Mouse (Mus musculus): Measurements from ENCODE around the gene Rbm47.
"Not testable (repeated sequence)": the region's sequence is repeated elsewhere in the genome, so short reads cannot be mapped to it uniquely, and the experiment has no call there.

The Rbm47 gene

DNA sequence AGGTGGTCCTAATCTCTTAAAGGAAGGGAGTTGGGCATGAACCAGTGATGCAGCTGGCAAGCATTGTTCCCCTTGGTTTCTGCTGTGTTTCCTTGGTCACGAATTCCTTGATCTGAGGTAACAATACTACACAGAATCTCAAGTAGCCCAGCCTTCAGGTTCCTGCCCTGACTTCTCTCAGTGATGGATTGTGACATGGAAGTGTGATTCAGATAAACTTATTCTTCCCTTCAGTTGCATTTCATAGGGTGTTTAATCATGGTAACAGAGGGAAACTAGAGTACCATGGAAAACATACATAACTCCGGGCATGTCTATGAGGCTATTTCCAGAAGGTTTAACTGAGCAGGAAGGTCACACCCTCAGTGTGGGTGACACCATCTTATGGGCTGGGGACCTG lies at the start of gene Rbm47:
Gene Rbm47 (minus strand): TSS at position 101 of the 400 bp plus-strand sequence.
- DNase-seq (ENCODE audit: low spot score), result no peak

DNA sequence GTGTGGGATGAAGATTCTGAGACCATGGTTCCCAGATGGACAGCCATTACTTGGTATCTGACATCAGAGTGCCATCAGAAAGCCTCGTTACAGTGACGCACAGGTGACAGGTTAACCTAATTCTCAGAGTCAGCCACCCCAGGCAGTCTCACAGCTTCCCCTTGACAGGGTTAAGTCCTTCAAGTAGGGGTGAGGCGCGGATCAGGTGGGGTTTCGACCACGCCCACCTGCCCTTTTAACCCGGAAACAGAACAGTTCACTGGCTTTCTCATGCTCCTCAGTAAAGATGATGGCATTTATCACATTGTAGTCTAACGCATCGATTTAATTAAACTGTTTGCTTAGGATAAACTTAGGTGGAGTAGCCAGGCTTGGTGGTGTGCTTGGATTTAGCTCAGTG lies 47.7 kb upstream of the Rbm47 start:
- DNase-seq (ENCODE audit: low spot score), result no peak

DNA sequence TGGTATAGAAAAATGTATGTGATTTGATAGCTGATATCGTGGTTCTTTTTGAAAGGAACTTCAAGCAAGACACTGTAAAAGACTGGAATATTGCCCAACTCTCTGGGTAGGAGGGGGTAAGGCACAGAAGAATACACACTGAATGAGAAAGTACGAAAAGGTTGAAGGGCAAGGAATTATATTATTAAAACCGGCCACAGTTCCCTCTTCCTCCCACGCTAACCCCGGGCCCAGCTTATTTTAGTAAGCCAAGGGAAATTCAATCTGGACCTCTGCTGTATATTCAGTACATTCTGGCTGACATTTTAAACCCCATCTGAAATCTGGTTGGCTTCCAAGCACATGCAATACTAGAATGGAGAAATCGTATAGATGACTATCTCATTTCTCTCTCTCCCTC lies 46.8 kb upstream of the Rbm47 start:
- DNase-seq (ENCODE audit: low spot score), result no peak

DNA sequence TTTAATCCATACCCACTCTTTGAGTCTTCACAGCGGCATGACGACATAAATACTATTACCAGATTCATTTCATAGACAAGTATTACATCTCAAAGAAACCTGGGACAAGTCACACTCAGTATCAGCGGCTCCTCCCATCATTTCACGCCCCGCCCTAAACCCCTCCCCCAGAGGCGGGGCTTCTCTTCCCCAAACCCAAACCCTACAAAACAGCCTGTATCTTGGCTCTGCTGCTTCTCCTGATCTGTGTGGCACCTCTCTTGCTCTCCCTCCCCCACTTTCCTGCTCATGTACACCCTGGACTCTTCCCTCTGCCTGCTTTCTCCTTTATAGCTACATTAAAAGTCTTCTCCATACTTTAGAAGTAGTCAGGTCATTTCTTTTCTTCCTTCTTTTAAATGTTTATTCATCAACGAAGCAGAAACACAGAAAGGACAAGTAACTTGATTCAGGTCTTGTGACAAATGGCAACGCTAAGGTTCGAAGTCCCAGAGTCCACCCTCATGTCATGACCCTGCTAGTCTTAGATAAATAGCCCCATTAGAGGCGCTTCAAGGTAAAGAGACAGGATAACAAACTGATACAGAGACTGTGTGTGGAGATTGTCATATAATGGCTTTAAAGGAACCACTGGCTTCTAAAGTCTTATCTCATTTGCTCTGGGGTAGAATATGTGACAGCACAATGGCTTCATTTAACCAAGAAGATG lies 42.8 kb upstream of the Rbm47 start:
- DNase-seq (ENCODE audit: low spot score), result no peak

DNA sequence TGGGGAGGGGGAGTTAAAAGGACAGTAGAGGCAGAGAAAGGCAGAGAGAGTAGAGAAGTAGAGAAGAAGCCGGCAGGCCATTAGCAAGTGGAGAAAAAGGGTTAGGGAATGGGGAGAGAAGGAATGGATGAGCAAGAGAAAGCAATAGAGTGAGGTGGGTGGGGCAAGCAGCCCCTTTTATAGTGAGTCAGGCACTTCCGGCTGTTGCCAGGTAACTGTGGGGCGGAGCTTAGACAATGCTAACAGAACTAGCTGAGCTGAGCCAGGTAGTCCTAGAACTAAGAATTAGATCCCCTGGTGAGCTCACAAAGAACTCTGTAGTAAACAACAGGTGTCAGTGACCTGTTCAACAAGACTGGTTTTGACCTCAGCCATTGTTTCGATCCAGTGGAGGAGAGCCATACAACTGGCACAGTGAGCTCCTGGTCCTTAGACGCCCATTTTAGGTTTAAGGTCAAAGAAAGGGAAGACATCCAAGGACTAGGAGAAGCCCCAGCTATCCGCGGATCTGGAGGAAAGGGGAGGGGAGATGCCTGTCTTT lies 41.5 kb upstream of the Rbm47 start:
- DNase-seq (ENCODE audit: low spot score), result no peak

DNA sequence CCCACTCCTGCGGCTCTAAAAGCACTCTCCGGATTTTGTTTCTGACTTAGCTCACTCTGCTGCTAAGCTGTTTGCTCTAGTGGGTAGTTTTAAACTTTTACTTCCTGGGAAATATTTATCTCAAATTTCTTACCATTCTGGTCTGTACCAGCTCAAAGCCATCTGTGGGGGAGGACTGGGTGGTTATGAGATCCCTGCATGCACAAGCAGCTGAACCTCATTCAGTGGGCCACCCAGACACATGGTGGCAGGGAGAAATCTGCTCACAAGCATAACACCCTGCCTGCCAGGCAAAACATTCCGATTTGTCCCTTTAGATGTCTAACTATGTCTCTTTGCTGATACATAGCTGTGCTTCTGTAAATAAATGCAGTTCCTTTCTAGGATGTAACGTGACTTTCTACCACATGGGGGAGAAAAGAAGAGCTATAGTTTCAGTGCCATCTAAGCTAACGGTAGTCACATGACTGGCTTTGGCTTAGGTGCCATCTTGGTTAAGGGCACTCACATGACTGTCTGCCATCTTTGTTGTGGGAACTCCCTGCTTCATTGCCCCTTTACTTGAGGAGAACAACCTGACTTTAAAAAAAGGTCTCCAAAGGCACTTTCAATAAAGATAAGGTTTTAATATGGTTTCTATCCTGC lies 36.7 kb upstream of the Rbm47 start:
- no peak for DNase-seq (ENCODE audit: low spot score)

DNA sequence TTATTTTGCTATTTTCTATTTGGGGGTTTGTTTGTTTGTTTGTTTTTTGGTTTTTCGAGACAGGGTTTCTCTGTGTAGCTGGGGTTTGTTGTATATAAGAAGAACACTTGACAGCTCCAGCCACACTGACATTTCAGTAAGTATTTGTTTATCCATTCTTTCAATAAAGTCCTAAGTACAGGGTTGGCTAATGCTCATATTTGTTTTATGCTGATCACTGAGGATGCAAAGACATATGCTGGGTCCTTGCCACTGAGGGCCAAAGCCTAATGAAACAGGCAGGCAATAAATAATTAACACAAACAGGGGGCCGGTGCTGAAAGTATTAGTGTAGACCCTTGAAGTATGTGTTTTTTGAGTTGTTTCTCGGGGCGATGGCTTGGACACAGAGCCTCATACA lies 32.0 kb upstream of the Rbm47 start:
- DNase-seq (ENCODE audit: low spot score), result no peak

DNA sequence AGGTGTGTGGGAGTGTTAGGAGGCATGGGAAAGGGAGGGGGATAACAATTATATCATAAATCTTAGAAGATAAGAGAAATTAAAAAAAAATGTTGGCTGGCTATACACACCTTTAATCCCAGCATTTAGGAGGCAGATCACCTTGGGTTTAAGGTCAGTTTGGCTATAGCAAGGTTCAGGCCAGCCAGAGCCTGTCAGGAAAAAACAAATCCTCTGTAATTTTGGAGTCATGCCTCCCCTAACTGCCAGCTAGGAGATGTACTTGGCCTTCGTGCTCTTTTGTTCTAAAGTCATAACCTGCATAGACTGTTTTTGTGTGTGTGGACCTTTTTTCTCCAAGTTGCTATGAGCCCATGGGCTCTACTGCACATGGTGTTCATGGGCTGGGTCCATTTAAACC lies 30.5 kb upstream of the Rbm47 start:
- DNase-seq (ENCODE audit: low spot score), result no peak

DNA sequence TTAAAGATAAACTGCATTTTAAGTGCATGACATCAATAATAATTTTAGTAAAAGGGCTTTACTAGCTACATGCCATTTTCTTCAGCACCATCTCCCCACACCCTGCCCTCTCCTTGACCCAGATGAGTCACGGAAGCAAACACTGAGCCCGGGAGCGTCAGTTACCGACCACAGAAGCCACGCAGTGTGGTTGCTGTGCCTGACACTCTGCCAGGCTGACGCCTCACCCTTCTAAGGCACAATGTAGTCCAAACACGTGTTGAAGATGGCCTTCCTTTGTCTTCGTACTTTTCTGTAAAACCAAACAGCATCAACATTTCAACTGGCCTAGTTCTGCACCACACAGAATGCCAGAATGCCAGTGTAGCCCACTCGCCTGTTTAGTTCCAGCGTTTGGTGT lies 27.1 kb upstream of the Rbm47 start:
- DNase-seq (ENCODE audit: low spot score), result no peak

DNA sequence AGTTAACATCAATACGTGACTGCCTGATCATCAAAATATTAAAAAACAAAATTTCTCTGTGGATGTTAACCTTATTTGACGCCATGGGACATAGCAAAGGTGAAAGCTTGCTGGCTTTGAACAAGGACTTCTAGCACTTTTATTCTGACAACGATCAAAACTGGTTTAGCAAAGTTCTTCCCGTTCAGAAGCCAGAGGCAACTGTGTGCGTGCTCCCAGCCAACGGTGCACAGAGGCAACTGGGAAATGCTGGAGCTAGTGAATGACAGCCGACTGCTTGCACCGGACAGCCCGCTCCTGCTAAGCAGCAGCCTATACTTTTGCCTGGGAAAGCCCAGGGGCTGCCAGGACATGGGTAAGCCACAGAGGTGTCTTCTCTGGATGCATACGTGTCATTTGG lies 22.4 kb upstream of the Rbm47 start:
- no peak for DNase-seq (ENCODE audit: low spot score)

DNA sequence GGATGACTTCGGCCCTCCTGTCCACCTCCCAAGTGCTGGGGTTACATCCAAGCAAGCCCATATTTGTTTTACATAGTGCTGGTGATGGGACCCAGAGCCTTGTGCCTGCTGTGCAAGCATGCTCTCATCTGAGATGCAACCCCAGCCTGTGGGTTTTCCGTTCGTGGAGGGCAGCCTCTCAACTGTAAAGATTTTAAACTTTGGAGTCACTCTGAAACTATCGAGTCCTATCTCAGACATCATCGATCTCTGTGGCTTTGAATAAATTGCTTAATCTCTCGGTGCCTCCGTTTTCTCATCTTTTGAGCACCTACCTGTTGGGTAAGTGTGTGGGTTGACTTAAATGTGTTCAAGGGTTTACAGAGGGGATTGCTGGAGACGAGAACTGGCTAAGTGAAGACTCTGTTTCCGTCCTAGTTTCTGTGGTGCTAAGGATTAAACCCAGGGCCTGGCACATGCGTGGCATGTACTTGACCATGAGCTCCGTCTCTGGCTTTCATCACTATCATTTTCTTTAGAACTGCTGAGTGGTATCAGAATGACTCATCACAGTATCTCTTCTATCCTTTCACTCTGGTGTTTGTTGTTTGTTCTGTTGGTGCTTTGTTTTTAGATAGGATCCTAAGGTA lies 20.4 kb upstream of the Rbm47 start:
- DNase-seq (ENCODE audit: low spot score), result no peak

DNA sequence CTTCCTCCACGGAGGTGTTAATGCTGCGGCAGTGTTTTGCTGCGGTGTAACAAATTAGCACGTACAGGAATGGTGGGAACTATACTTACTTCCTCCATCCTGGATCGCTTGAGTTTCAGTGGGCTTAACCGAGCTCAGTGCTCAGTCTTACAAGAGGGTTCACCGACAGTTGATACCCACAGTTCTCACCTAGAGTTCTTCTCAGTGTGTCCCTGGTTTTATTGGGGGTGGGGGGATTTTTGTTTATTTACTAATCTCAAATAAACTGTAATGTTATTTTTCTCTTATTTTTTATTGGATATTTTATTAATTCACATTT lies 18.2 kb upstream of the Rbm47 start:
- DNase-seq (ENCODE audit: low spot score), result no peak

DNA sequence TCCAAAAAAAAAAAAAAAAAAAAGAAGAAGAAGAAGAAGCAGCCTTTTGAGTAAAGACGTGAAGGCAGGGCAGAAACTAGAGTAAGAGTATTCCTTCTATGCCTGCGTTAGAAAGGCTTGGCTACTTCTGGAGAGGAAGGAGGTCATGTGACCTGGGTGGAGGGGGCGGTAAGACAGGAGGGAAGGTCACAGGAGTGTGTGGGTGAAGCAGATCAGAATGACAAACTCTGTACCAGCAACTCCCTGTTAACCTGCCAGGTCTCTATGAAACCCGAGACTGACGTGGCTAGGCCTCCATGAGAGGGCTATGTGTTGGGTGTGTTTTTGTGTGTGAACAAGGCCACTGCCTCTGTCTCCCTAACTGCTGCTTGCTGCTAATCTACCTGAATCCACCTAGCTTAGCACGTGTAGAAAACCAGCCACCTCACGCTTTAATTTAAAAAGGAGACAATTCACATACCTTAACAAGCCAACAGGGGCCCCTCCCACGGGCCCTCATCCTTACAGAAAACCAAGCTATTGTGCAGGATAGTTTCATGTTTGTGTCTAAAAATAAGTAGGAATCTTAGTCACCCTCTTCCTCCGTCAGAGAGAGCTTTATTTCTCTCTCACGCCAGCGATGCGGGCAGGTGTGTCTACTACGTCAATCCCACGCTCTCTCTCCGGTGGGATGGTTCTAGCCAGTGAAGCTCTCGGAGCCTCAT lies 17.7 kb upstream of the Rbm47 start:
- DNase-seq (ENCODE audit: low spot score), result no peak

DNA sequence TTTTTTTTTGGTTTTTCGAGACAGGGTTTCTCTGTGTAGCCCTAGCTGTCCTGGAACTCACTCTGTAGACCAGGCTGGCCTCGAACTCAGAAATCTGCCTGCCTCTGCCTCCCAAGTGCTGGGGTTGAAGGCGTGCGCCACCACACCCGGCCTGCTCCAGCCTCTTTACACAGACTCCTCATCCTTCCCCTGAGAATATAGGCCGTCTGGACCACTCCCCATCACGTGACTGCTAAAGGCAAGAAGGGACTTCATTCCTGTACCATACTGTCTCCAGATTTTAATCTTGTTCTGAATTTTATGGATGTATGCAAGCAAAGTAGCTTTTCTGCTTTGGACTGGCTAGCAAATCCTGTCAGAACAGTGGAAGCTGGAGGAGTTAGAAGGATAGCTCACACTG lies 15.7 kb upstream of the Rbm47 start:
- not testable (repeated sequence) for DNase-seq (ENCODE audit: low spot score)

DNA sequence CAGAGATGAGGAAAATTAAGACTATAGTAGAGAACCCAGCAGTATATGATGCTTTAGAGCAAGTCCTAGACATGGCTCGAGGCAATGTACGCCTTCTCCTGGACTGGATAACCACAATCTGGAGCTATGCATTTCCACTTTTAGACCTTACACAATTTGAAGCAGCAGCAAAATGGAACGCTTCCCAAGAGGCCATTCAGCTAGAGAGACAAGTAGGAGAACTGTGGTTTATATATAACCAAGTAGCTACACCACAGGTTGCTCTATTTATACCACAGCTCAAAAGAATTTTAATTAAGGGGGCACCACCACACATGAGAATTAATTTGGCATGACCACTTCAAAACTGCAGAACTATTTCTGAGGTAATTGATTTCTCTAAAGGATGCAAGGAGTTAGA lies 9.2 kb upstream of the Rbm47 start:
- DNase-seq (ENCODE audit: low spot score), result no peak

DNA sequence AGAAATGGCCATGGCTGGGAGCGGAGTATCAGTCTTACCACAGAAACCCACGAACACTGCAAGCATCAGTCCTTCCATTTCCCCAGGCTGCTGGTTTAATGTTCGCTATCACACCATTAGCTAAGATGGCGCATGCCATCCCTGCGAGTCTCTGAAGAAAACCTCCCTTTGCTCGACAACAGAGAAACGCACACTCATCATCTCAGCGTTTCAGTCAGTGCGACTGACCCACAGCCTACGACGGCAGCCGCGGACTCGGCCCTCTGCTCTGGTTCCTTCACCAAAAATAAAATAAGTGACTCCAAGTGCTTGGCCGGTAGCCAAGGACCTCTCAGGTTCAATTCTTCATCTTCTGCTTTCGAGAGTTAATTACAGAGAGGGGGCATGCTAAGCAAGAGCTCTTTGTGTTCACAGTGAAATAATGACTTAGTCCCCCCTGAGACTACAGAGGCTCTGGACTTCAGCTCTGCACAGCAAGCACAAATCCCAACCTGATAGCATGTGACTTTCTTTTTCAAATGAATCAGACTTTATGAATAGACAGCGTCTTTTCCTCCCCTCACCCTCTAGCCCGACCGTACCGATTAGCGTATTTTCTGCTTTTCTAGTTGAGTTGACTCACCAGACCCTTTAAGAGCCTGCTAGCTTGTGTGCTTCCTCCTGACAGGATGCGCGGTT lies 1.4 kb upstream of the Rbm47 start:
- no peak for DNase-seq (ENCODE audit: low spot score)

DNA sequence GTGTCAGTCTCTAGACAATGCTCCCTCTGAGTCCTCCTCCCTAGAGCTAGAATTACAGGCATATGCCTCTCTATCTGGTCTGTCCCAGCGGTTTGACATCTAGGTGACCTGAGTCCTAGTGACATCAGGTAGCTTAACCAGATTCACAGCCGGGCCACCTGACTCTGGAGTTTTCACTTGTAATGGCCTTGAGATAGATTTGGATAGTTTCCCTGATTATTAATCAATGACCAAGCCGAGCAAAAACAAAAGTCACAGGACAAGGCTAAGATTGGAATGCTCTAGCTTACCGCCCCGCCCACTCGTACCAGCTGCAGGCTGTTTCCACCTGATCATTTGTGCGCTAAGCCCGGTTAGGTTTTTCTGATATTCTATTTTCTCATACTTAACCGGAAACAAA lies 2.3 kb downstream of the Rbm47 start:
- no peak for DNase-seq (ENCODE audit: low spot score)

DNA sequence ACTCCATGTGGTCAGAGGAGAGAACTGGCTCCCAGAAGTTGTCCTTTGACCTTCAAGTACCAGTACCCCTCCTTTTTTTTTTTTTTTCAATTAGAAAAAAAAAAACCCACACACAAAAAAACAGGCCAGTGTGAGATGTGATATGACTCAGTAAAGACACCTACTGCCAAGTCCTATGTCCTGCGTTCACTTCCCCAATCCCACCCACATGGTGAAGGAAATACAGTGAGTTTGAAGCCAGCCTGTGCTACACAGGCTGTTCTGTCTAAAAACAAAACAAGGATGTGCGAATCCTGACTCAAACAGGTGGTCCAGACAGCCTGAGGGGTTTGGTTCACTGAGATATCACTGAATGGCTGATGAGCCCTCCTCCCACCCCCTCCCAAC lies 3.8 kb downstream of the Rbm47 start:
- DNase-seq (ENCODE audit: low spot score), result no peak

DNA sequence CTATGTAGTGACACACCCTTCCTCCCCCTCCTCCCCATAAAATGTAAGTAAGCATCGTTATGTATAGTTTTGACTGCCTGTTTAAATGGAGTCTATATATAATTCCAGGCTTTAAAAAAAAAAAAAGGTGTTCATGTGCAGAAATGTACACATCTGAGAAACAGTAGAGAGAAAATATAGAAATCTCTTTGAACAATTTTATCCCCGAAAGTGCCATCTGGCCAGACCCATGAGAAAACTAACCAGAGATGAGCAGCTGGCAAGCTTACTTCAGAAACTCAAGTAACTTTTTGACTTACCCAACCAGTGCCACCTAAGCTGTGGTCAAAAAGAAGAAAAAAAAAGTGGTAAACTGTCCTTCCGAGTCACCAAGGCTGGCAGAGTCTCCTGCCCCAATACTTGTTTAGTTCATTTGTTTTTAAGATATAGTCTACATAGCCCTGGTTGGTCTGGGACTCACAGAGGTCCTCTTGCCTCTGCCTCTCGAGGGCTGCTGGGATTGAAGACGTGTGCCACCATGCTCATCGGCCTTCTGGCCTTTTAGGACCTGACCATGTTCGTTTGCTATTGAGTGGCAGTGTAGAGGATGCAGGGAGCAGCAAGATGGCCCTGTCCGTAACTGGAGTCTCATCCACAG lies 4.3 kb downstream of the Rbm47 start:
- DNase-seq (ENCODE audit: low spot score), result no peak

DNA sequence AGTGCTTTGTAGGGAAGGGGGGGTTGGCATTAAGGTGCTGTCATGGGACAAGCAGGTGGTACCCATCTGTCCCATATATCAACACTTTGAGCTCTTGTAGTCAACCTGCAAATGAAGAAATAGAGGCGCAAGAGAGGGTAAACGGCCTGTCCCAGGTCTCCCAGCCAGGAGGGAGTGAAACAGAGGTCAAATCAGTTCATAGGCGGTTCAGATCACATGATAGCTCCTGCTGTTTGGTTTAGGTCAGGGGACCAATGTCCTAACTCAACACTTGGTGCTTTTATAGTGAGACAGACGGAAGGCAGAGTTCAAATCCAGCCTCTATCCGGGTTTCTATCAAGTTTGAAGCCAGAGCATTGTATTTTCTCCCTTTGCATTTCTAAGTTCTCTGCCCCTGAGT lies 6.0 kb downstream of the Rbm47 start:
- DNase-seq (ENCODE audit: low spot score), result no peak

DNA sequence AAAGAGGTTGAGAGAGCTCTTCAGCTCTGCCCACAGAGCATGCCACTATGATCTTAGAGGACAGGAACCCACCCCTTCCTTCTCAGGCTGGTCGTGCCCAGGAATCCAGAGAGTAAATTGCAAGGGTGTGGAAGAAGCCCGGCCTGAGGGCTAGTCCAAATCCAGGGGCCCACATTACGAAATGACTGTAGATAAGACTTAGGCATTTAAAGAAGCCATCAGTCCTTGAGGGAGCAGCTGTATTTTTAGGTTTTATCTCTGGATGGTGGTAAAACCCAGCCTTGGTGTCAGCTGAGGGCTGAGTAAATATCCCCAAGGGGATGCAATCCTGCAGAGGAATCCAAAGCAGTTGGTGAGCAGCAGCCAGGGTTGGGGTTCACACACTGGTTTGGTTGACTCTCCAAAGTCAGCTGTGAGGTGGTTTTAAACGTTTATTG lies 6.7 kb downstream of the Rbm47 start:
- DNase-seq (ENCODE audit: low spot score), result no peak

DNA sequence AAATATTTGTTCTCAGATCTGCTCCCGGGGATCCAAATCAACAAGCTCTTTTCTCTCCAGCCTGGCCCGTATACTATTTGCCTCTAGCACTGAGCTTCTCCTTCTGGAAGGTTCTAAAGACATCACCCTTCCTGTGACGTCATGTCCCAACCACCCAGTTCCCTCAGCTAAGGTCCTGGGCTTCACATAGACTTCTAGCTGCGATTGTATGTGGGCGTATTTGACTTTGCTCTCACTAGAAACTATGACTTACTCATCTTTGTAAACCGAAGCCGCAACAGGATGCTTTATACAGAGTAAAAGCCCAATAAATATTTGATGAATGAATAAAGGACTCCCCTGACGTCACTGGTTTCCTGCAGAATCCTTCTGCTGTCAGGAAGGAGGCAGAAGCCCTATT lies 7.2 kb downstream of the Rbm47 start:
- DNase-seq (ENCODE audit: low spot score), result no peak

Measured in ovary, postnatal 10 days (tissue).